Mouse (Mus musculus) liver, postnatal 0 days (tissue): ENCODE measurements at regions not wholly inside any gene's neighbourhood (a gene's known extent, or its start where the extent isn't known, plus 50 kb on each side); places are given as distances from the start of the nearest gene placed in this dataset.

Experiments
- ATAC-seq: fragments of 200-750 bp; cut with Nextera tagmentation; 2 replicates; pipeline ENCODE4 v1.8.0; 2017; ENCODE audit warnings: mild to moderate bottlenecking, moderate library complexity
- DNase-seq: peaks from one replicate; pipeline ENCODE4 v3.0.0-alpha.2; 2016
- H3K27ac ChIP-seq: fragments of 300-500 bp; sonication (generic); 2 replicates; pipeline ENCODE4 v1.5.1; 2014; ENCODE audit warnings: antibody characterized with exemption, moderate library complexity, mild to moderate bottlenecking, low read depth
- H3K27me3 ChIP-seq: fragments of 300-500 bp; sonication (generic); 2 replicates; pipeline ENCODE4 v1.6.1; 2014; ENCODE audit warnings: low read length, control low read depth, mixed read lengths; ENCODE audit not compliant: insufficient read depth
- H3K36me3 ChIP-seq: fragments of 300-500 bp; sonication (generic); replicated peaks from 2 replicates; pipeline ENCODE4 v1.6.1; 2014; ENCODE audit warnings: mild to moderate bottlenecking, control low read depth, low read length, moderate library complexity, mixed read lengths; ENCODE audit not compliant: insufficient read depth
- H3K4me1 ChIP-seq: fragments of 300-500 bp; sonication (generic); 2 replicates; pipeline ENCODE4 v1.6.1; 2014; ENCODE audit warnings: antibody characterized with exemption, mild to moderate bottlenecking, control low read depth; ENCODE audit not compliant: insufficient read depth
- H3K4me2 ChIP-seq: fragments of 300-500 bp; sonication (generic); 2 replicates; pipeline ENCODE4 v1.6.1; 2014; ENCODE audit warnings: low read depth, mild to moderate bottlenecking, low read length, moderate library complexity, mixed read lengths
- H3K4me3 ChIP-seq: fragments of 300-500 bp; sonication (generic); 2 replicates; pipeline ENCODE4 v1.5.1; 2014; ENCODE audit warnings: low read depth, low read length
- H3K9ac ChIP-seq: fragments of 300-500 bp; sonication (generic); replicated peaks from 2 replicates; pipeline ENCODE4 v1.6.1; 2014; ENCODE audit warnings: mild to moderate bottlenecking, moderate library complexity
- H3K9me3 ChIP-seq: fragments of 300-500 bp; sonication (generic); 2 replicates; pipeline ENCODE4 v1.6.1; 2016; ENCODE audit warnings: mild to moderate bottlenecking, control low read depth, low read length, mixed read lengths
- CTCF ChIP-seq: sonication (generic); IDR thresholded peaks from 2 replicates; pipeline ENCODE4 v1.5.1; 2016; ENCODE audit warnings: antibody characterized with exemption, low read depth
- EP300 ChIP-seq: IDR thresholded peaks from 2 replicates; pipeline ENCODE4 v1.6.1; 2016; ENCODE audit warnings: antibody characterized with exemption, low read depth, mild to moderate bottlenecking
- WGBS: fragments of 180-500 bp; shearing (Covaris S2); extraction: QIAGEN DNeasy Blood & Tissue Kit; methylation state at CpG from one replicate; pipeline ENCODE4 v1.1.7; 2014; ENCODE audit not compliant: insufficient replicate concordance; 5-methylcytosine and 5-hydroxymethylcytosine counted together

GRCm38 (mm10) chr13:97451276-97451675 is 210.4 kb downstream of the Enc1 start:
- H3K4me1 ChIP-seq: peaks cover 17% of the 10 kb centered on the region
- DNase-seq: no peak
- TF ChIP-seq EP300 (no peak), CTCF (no peak)
- H3K27me3 ChIP-seq: no peaks in the 10 kb centered on the region
- no peak overlapping the region for H3K9ac ChIP-seq
- no peak overlapping the region for H3K4me2 ChIP-seq
- no peak overlapping the region for H3K27ac ChIP-seq
- no peaks in the 10 kb centered on the region for H3K36me3 ChIP-seq
- H3K4me3 ChIP-seq: no peak overlapping the region
- no peaks in the 10 kb centered on the region for H3K9me3 ChIP-seq
- 62% methylated on average over 10 of the region's 10 CpGs for WGBS
- ATAC-seq: no peak

- H3K4me1 ChIP-seq: peaks cover 11% of the 10 kb centered on the region
- no peak overlapping the region for H3K27ac ChIP-seq
- 91% methylated on average over 1 of the region's 1 CpGs for WGBS
- DNase-seq: no peak
- no peak for ATAC-seq
- no peaks in the 10 kb centered on the region for H3K27me3 ChIP-seq
- no peaks in the 10 kb centered on the region for H3K36me3 ChIP-seq
- no peaks in the 10 kb centered on the region for H3K9me3 ChIP-seq
- H3K4me2 ChIP-seq: no peak overlapping the region
- TF ChIP-seq CTCF (no peak), EP300 (no peak)
- H3K9ac ChIP-seq: no peak overlapping the region
- no peak overlapping the region for H3K4me3 ChIP-seq
Measured at GRCm38 (mm10) chr13:97448123-97448522, 207.2 kb downstream of the Enc1 start.

- H3K27ac ChIP-seq: peak overlapping the region; percentile 92
- ATAC-seq (peak; percentile 90), DNase-seq (peak; percentile 54)
- H3K4me2 ChIP-seq: no peak overlapping the region
- WGBS: 61% methylated on average over 14 of the region's 14 CpGs
- no peak overlapping the region; the same call in 1 of the 2 replicates for H3K9ac ChIP-seq
- TF ChIP-seq CTCF (no peak), EP300 (peak; percentile 93)
- no peaks in the 10 kb centered on the region for H3K9me3 ChIP-seq
- no peaks in the 10 kb centered on the region for H3K36me3 ChIP-seq
- no peak overlapping the region for H3K4me3 ChIP-seq
- H3K4me1 ChIP-seq: peaks cover 37% of the 10 kb centered on the region
- no peaks in the 10 kb centered on the region for H3K27me3 ChIP-seq
Measured at GRCm38 (mm10) chr13:97443731-97444428, 203.0 kb downstream of the Enc1 start.

DNA sequence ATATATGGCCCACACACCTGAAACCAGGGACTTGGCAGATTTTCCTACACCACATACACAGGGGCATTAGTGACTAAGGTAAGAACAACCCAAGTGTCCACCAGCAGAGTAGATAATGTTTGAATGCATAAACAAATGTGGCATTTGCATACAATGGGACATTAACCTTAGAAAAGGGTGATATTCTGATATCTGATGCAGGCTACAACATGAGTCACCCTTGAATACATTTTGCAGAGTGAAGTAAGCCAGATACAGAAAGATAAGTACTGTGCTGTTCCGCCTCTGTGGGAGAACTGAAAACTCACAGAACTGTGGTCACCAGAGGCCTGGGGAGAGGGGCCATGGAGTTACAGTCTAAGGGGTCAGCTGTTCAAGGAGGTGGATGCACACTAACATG is 201.9 kb downstream of the Enc1 start:
- TF ChIP-seq EP300: no peak
- TF ChIP-seq CTCF: no peak
- Histone ChIP-seq H3K36me3 (no peaks in the 10 kb centered on the region), H3K4me1 (peaks cover 45% of the 10 kb centered on the region), H3K9me3 (no peaks in the 10 kb centered on the region), H3K27me3 (no peaks in the 10 kb centered on the region), H3K4me2 (0 out of 2 replicates have a peak overlapping the region, but pooled peaks have one; percentile 44), H3K9ac (peak overlapping the region; percentile 6; the same call in 1 of the 2 replicates), H3K4me3 (no peak overlapping the region), H3K27ac (peak overlapping the region; percentile 92)
- WGBS: 35% methylated on average over 1 of the region's 1 CpGs
- no peak for ATAC-seq
- no peak for DNase-seq

DNA sequence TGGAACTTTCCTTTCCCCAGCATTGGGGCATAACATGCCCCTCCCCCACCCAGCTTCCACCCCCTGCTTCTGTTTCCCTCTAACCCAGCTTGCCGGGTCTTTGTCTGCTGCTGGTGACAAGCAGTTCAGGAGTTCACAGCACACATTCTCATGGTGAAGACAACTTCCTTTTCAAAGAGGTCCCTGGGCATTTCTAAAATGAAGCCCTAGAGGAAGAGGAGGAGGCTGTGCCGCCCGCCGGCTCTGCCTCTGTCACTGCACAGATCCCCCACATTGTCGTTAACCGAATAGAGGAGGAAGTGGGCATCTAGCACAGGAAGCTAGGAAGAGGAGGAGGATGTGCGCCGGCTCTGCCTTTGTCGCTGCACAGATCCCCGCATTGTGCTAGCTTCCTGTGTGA is 201.4 kb downstream of the Enc1 start:
- H3K4me2 ChIP-seq: peak overlapping the region; percentile 44; the same call in 1 of the 2 replicates
- H3K9me3 ChIP-seq: no peaks in the 10 kb centered on the region
- H3K36me3 ChIP-seq: no peaks in the 10 kb centered on the region
- no peak overlapping the region for H3K4me3 ChIP-seq
- ATAC-seq: no peak
- H3K27me3 ChIP-seq: no peaks in the 10 kb centered on the region
- peak overlapping the region; percentile 92 for H3K27ac ChIP-seq
- DNase-seq: peak; percentile 23
- 17% methylated on average over 10 of the region's 10 CpGs for WGBS
- peak overlapping the region; percentile 17; the same call in 1 of the 2 replicates for H3K9ac ChIP-seq
- peaks cover 45% of the 10 kb centered on the region for H3K4me1 ChIP-seq
- TF ChIP-seq EP300 (no peak), CTCF (no peak)

GRCm38 (mm10) chr13:97441803-97442202 is 200.9 kb downstream of the Enc1 start:
- 27% methylated on average over 2 of the region's 2 CpGs for WGBS
- Histone ChIP-seq H3K9me3 (no peaks in the 10 kb centered on the region), H3K36me3 (no peaks in the 10 kb centered on the region), H3K4me3 (no peak overlapping the region), H3K4me2 (peak overlapping the region; percentile 44; the same call in 1 of the 2 replicates), H3K27me3 (no peaks in the 10 kb centered on the region), H3K9ac (0 out of 2 replicates have a peak overlapping the region, but pooled peaks have one; percentile 17), H3K4me1 (peaks cover 48% of the 10 kb centered on the region), H3K27ac (peak overlapping the region; percentile 92)
- DNase-seq: no peak
- TF ChIP-seq CTCF (no peak), EP300 (no peak)
- no peak for ATAC-seq
